Mouse (Mus musculus) cerebellum, adult 9-10 months (tissue): ENCODE measurements around the gene Fkrp.

Source experiments
- DNase-seq: peaks from one replicate; pipeline ENCODE4 v3.0.0; 2022

Gene Fkrp

GRCm38 (mm10) chr7:16785541-16786083 is 30.9 kb downstream of the Fkrp start:
- DNase-seq: no peak

- no peak for DNase-seq
Observed at GRCm38 (mm10) chr7:16784498-16784976, 32.0 kb downstream of the Fkrp start.

- DNase-seq: no peak
Observed at GRCm38 (mm10) chr7:16783758-16784415, 32.6 kb downstream of the Fkrp start.

- no peak for DNase-seq
Observed at GRCm38 (mm10) chr7:16783224-16783688, 33.3 kb downstream of the Fkrp start.

GRCm38 (mm10) chr7:16782555-16783125 is 33.9 kb downstream of the Fkrp start:
- no peak for DNase-seq

- no peak for DNase-seq
Observed at GRCm38 (mm10) chr7:16781816-16782554, 34.5 kb downstream of the Fkrp start.

GRCm38 (mm10) chr7:16781555-16781815 is 35.0 kb downstream of the Fkrp start:
- DNase-seq: no peak

- peak; percentile 41 for DNase-seq
Observed at GRCm38 (mm10) chr7:16780825-16781554, 35.5 kb downstream of the Fkrp start, which contains the start of gene Slc1a5. Slc1a5 (plus strand) TSS chr7:16781340.

GRCm38 (mm10) chr7:16780076-16780475 is 36.5 kb downstream of the Fkrp start:
- no peak for DNase-seq

GRCm38 (mm10) chr7:16775888-16776287 is 40.6 kb downstream of the Fkrp start:
- DNase-seq: no peak

- no peak for DNase-seq
Observed at GRCm38 (mm10) chr7:16766443-16766842, 50.1 kb downstream of the Fkrp start.

GRCm38 (mm10) chr7:16763463-16764218 is 52.9 kb downstream of the Fkrp start:
- DNase-seq: no peak

GRCm38 (mm10) chr7:16761630-16762029 is 54.9 kb downstream of the Fkrp start:
- no peak for DNase-seq

GRCm38 (mm10) chr7:16761005-16761481 is 55.5 kb downstream of the Fkrp start:
- DNase-seq: no peak

- no peak for DNase-seq
Observed at GRCm38 (mm10) chr7:16760292-16760691, 56.2 kb downstream of the Fkrp start.
